Mouse (Mus musculus): ENCODE results near the gene Tshz3.

The Tshz3 gene

GRCm38 (mm10) chr7:36696406-36697117 lies 1.4 kb upstream of the Tshz3 start:
- in situ Hi-C loops (cut with MboI, MseI): no loop called here

DNA sequence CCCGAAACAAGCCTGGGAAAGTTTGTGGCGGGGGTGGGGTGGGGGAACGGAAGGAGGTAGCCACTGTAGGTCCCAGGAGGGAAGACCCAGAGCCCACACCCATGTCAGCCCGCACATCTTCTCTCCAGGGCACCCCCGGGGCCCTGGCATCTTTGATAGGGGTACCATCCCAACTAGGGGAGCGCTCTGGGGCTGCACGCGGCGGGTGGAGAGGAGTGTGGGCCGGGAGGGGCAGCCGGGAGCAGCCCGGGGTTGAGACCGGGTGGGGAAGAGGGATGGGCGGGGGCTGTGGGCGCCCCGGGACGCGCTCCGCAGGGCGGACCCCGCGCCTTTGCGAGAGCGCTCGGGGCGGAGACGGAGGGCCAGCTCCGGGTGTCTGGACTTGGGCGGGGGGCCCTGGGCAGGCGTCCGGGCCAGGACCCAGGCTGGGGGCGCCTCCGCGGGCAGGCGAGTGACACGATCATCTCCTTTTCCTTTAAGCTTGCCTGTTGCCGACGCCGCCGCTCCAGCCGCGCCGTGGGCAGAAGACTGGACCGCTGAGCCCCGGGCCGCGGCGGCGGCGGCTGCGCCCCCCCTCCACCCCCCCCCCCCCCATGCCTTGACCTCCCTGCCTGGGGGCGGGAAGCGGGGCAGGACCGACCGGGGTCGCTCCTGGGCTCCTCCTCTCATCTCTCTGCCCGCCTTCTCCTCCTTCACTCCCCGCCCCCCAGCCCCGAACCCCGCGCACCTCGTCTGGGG lies 631 bp upstream of the Tshz3 start:
- in situ Hi-C loops (cut with MboI, MseI): no loop called here

DNA sequence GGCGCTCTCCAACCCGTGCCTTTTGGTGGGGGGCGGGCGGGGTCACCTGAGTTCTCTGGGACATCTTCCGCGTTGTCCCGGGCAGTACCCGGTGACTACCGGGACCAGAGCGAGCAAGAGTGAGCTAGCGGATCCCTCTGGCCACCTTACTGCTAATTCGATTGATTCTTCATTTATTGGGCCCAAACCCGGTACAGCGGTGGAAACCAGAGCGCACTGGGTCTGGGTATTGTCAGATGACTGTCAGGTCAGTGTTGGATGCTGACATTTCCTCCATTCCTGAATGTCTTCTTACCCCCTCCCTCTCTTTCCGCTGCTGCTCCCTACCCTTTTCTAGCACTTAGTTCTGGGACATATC lies 650 bp downstream of the Tshz3 start:
- in situ Hi-C loops (cut with MboI, MseI): no loop called here

GRCm38 (mm10) chr7:36699001-36699987 lies 1.4 kb downstream of the Tshz3 start:
- in situ Hi-C loops (cut with MboI, MseI): no loop called here

DNA sequence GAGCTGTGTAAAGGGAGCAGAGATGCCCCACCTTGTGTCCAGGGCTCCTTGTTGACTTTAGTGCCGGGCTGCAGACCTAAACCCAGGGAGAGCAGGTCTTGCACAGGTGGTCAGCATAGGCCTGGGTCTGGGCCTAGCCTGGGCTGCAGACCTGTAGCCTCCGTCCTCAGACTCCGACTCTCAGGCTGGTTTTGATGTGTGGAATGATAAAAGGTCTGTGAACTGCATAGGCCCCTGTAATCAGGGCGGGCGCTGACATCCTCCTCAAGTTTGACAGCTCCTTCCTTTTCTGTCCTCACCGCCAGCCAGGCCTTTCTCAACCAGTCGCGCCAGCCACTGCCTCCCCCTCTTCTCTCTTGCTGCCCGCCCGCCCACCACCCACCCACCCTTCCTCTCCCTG lies 8.7 kb downstream of the Tshz3 start:
- in situ Hi-C loops (cut with MboI, MseI): loop anchor here (10.0 kb wide), 1 partner anchor 1102 kb away; no protein-coding TSS in a partner anchor

DNA sequence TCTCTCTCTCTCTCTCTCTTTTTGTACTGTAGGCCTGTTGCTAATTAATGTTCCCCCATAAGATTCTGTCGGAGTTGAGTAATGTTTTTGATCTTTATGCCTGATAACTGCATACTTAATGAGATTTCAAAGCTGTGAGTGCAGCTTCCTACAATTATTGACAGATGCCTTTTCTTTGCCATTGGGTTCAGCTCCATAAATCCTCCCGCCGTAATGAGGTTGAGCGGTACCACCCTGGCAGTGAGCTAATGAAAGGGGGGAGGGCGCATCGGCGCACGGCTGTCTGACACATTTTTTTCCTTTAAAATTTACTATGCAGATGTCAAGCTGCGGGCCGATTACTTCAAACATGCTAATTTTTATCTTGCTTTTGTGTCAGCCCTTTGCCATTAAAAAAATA lies 9.3 kb downstream of the Tshz3 start:
- in situ Hi-C loops (cut with MboI, MseI): loop anchor here (10.0 kb wide), 1 partner anchor 1102 kb away; no protein-coding TSS in a partner anchor

DNA sequence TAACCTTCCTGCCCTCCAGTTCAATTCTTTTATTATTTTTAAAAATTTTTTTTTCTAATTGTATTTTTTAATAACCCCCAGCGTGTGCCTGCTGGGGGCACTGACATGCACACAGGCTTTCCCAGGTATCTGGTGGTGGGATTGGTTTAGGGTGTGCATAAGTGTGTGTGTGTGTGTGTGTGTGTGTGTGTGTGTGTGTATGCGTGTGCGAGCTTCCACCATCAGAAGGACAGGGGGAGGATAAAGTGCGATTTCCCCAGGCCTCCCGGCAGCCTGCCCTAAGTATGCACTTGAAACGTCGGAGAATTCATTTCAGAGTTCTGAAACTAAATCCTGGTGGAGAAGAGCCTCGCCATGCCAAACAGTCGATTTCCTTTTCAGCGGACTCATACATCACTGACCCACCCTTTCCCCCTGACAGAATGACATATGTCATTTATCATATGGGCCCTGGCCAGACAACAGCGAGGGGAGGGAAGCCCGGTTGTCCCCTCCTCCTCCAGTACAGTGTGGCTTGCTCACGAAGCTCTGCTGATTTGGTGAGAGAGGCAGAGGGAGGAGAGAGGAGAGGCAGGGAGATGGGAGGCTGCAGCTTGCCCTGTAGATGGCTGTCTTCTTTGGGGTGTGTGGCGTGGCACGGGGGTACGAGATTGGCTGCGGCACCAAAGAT lies 9.9 kb downstream of the Tshz3 start:
- in situ Hi-C loops (cut with MboI, MseI): loop anchor here (10.0 kb wide), 1 partner anchor 1103 kb away; no protein-coding TSS in a partner anchor

GRCm38 (mm10) chr7:36708823-36709222 lies 10.9 kb downstream of the Tshz3 start:
- in situ Hi-C loops (cut with MboI, MseI): loop anchor here (10.0 kb wide), 1 partner anchor 1104 kb away; no protein-coding TSS in a partner anchor

- in situ Hi-C loops (cut with MboI, MseI): loop anchor here (10.0 kb wide), 1 partner anchor 1104 kb away; no protein-coding TSS in a partner anchor
These were observed 11.3 kb downstream of the Tshz3 start for GRCm38 (mm10) chr7:36709239-36709638.

GRCm38 (mm10) chr7:36709974-36710373 lies 12.1 kb downstream of the Tshz3 start:
- in situ Hi-C loops (cut with MboI, MseI): loop anchor here (10.0 kb wide), 1 partner anchor 1105 kb away; no protein-coding TSS in a partner anchor

DNA sequence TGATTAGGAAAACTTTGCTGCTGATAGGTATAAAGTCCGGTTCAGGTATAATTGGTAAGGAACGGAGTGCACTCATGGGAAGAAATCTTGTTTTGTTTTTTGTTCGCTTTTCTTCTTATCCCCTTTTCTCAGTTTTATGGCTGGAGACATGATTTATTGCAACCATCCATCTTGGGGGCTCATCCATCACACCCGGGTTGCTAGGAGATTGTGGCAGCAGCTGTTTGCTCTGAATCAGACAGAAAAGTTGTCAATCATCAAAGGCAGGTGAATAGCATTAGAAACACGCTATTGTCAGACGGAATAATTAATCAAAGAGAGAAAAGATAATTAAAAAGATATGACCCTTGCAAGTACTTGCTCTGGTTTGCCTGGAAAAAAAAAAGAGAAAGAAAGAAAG lies 12.5 kb downstream of the Tshz3 start:
- in situ Hi-C loops (cut with MboI, MseI): no loop called here

- in situ Hi-C loops (cut with MboI, MseI): no loop called here
These were observed 13.8 kb downstream of the Tshz3 start for GRCm38 (mm10) chr7:36711766-36712165.

DNA sequence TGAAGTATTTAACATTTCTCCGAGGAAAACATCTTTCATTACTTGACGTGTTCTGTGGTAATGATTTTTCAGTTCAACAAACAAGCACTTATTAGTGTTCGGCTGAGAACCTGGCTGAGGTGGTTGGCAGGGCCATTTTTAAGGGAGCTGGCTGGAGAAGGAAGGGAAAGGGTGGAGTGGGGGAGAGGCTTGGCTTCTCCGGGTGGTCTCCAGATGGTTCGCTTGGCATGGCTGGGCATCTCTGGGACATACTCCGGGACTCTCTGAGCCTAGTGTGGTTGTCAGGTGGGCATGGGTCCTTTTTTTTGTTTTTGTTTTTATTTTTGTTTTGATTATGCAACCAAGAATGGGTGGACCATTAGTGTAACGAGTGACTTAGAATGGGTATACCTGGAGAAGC lies 16.4 kb downstream of the Tshz3 start:
- in situ Hi-C loops (cut with MboI, MseI): no loop called here

GRCm38 (mm10) chr7:36717192-36717591 lies 19.3 kb downstream of the Tshz3 start:
- in situ Hi-C loops (cut with MboI, MseI): no loop called here

GRCm38 (mm10) chr7:36720830-36721229 lies 22.9 kb downstream of the Tshz3 start:
- in situ Hi-C loops (cut with MboI, MseI): no loop called here

DNA sequence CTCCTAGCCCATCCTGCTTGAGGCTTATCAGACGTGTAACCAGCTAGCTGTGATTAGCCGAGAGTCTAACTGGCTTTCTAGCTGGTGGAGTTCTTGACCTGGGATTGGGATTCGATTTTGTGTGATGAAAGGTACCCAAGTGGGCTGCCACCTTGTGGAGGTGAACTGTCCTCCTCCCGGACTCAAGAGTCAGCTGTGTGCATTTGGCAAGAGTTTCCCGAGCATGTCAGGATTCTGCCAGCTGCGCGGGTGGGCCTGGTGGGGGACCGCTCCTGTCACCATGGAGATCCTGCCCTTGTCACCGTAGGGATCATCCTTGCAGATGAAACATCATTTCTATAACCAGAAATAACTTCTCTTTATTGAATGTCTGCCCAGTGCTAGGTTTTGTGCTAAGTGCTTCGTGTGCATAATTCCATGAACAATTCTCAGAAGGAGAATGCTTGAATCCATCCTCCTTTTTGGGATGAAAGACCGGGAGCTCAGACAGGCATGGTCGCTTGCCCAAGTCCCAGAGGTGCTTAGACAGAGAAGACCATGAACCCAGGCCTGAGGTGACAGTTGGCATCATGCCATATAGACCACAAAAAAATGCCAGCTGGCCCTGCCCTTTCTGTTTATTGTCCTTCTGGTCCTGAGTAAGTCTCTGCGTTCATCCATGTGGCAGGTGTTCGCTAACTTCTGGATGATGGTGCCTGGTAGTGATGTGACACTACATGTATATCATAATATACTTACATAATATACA lies 38.6 kb downstream of the Tshz3 start:
- in situ Hi-C loops (cut with MboI, MseI): no loop called here

DNA sequence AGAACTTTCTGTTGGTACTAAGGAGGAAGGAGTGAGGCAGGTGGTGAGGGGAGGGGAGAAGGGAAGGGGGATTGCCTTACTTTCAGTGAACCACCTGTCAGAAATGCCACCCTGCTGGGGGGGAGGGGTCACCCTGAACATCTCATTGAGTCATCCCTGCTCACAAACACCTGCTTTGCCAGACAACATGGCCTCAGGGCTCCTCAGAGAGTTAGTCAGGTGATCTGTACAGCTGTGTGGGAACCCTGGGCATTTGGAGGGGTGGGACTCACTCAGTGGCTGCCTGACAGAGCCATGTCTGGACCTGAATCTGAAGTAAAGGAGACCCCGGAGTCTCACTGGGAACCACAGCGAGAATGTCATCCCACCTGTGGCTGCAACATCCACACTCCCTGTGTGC lies 53.6 kb downstream of the Tshz3 start:
- in situ Hi-C loops (cut with MboI, MseI): no loop called here

- in situ Hi-C loops (cut with MboI, MseI): no loop called here
These were observed 69.7 kb downstream of the Tshz3 start for GRCm38 (mm10) chr7:36767501-36768092.

- in situ Hi-C loops (cut with MboI, MseI): no loop called here
These were observed 75.2 kb downstream of the Tshz3 start for GRCm38 (mm10) chr7:36773086-36773485.

DNA sequence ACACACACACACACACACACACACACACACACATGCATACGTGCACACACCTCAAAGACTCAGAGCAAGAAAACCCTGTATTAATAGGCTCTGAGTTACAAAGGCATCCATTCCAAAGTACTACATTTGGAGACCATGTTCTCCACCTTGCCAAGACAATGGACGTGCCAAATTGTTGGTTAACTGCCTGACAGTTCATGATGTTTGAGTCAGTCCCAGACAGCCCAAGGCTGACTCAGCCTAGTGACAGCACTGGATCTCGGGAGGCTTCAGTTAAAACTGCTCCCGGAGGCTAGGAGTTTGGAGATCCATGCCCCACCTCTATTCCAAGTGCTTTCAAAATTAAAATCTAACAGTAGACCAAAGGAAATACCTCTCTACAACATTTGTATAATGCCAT lies 79.0 kb downstream of the Tshz3 start:
- in situ Hi-C loops (cut with MboI, MseI): no loop called here
